Mouse (Mus musculus) olfactory bulb, adult 2 months (tissue): Measurements from ENCODE around the gene Gm6993. TPM values are rescaled to one million over a fixed set of nuclear protein-coding genes. Genes with fewer than 3 reads are reported as not detected.

Experiments
- H3K27ac ChIP-seq: fragments of 200-500 bp; 2 replicates; pipeline ENCODE4 v1.5.1; 2012; ENCODE audit warnings: low read depth, low read length; ENCODE audit not compliant: insufficient read depth
- H3K4me1 ChIP-seq: fragments of 200-500 bp; 2 replicates; pipeline ENCODE4 v1.6.1; 2012; ENCODE audit warnings: low read length; ENCODE audit not compliant: control insufficient read depth, insufficient read depth
- H3K4me3 ChIP-seq: fragments of 200-500 bp; 2 replicates; pipeline ENCODE4 v1.5.1; 2012; ENCODE audit warnings: mild to moderate bottlenecking, low read depth, low read length, moderate library complexity; ENCODE audit not compliant: insufficient read depth
- CTCF ChIP-seq: fragments of 200-500 bp; IDR thresholded peaks from 2 replicates; pipeline ENCODE4 v1.5.1; 2012; ENCODE audit warnings: low read depth, mild to moderate bottlenecking, low read length, moderate library complexity; ENCODE audit not compliant: insufficient read depth
- POLR2A ChIP-seq: fragments of 200-500 bp; IDR thresholded peaks from 2 replicates; pipeline ENCODE4 v1.6.1; 2012; ENCODE audit warnings: mild to moderate bottlenecking, low read depth, low read length, moderate library complexity; ENCODE audit not compliant: insufficient read depth
- WGBS: fragments of 180-500 bp; shearing (Covaris S2); methylation state at CpG from one replicate; pipeline ENCODE4 v1.1.7; 2018; 5-methylcytosine and 5-hydroxymethylcytosine counted together
- polyA plus RNA-seq: library from polyadenylated mRNA; stranded (reverse); fragments of >200 nt; gene quantifications from 2 replicates; pipeline ENCODE4 v1.2.4, GENCODE M21; 2012; ENCODE audit warnings: low replicate concordance; ENCODE audit not compliant: missing spikeins, insufficient read depth, insufficient read length

Gm6993 gene
- polyA plus RNA-seq, 1 experiment = not detected

DNA sequence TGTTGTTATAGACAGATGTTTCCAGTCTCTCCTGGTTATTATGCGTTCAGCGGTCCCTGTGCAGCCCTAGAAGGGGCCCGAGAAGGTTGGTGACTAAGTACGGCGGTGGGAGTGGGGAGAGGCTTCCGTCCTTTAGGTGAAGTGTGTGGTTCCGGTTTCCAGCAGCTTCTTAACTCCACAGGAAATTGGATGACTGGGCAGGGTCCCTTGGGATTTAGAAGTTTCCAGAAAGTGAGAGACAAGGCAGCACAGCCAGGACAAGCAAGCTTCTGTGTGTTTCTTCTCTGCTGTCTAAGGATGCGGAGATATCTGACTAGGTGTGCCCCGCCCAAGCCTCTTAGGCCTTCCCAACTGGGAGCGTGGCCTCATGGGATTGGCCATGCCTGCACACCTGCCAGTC is 34.8 kb downstream of the Gm6993 start:
- TF ChIP-seq CTCF (no peak), POLR2A (no peak)
- Histone ChIP-seq H3K27ac (no peak overlapping the region), H3K4me1 (no peaks in the 10 kb centered on the region), H3K4me3 (no peak overlapping the region)
- 91% methylated on average over 10 of the region's 10 CpGs for WGBS

GRCm38 (mm10) chr12:31278270-31278669 is 37.7 kb downstream of the Gm6993 start:
- WGBS = 93% methylated on average over 11 of the region's 11 CpGs
- H3K4me3 ChIP-seq = no peak overlapping the region
- H3K27ac ChIP-seq = no peak overlapping the region
- no peak for TF ChIP-seq CTCF
- TF ChIP-seq POLR2A = no peak
- no peaks in the 10 kb centered on the region for H3K4me1 ChIP-seq

- TF ChIP-seq POLR2A (no peak), CTCF (no peak)
- 93% methylated on average over 7 of the region's 7 CpGs for WGBS
- no peak overlapping the region for H3K4me3 ChIP-seq
- H3K4me1 ChIP-seq = no peaks in the 10 kb centered on the region
- no peak overlapping the region for H3K27ac ChIP-seq
Observed at GRCm38 (mm10) chr12:31280318-31280717, 39.7 kb downstream of the Gm6993 start.

DNA sequence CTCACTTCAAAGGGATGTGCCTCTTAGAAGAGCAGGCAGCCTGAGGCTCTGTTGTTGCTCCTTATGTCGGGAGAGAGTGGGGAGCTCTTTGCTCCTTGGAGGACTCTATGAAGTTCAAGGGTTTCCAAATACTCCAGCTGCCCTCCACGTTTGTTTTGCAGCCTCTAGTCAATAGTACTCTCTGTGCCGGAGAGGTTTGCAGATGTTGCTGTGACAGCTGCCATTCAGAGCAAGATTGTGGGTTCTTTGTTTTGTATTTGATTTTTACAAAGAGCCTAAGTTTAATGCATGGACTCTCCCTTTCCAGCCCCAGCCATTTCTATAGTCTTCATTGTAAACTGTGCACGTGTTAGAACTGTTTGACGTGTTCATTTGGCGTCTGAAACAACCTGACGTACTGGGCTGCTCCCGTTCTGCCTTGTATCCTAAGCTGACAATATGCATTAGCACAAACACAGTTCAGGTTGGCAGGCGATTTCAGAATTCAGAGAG is 40.6 kb downstream of the Gm6993 start:
- TF ChIP-seq POLR2A = no peak
- no peak for TF ChIP-seq CTCF
- no peaks in the 10 kb centered on the region for H3K4me1 ChIP-seq
- no peak overlapping the region for H3K27ac ChIP-seq
- H3K4me3 ChIP-seq = no peak overlapping the region
- 54% methylated on average over 9 of the region's 9 CpGs for WGBS

DNA sequence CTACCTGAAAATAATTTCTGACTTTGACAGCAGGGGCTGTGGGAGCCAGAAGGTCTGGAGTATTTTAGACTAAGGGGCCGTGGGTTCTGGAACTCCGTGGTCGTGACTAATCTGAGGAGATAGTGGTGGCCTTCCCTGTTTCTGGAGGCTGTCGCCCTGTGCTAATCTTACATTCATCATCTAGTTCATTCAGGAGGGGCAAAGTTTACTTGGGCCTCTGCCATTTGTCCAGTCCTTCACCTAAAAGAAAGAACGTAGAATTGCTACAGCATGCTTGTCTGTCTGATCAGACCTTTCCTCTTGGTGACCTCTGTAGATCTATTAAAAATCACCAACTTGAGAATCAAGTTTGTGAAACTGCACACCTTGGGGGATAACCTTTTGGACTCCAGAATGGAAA is 41.7 kb downstream of the Gm6993 start:
- TF ChIP-seq POLR2A (no peak), CTCF (no peak)
- H3K4me1 ChIP-seq = no peaks in the 10 kb centered on the region
- WGBS = 94% methylated on average over 5 of the region's 5 CpGs
- no peak overlapping the region for H3K27ac ChIP-seq
- H3K4me3 ChIP-seq = no peak overlapping the region

DNA sequence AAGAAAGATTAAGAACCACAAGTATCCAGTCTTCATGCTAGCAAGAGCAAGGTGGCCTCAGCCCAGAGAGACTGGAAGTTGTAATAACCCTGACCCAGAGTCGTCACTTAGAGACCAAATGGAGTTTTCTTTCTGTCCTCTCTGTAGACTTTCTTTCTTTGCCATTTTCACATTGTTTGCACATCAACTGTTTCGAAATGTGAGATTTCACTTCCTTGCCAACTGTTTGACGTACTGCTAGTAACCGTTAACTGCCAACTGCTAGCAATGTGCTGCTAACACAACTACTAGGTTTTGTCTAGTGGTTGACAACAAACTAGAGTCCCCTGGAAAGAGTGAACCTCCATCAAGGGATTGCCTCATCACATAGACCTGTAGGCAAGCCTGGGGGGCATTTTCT is 42.6 kb downstream of the Gm6993 start:
- Histone ChIP-seq H3K4me3 (no peak overlapping the region), H3K4me1 (no peaks in the 10 kb centered on the region), H3K27ac (no peak overlapping the region)
- WGBS = 84% methylated on average over 4 of the region's 4 CpGs
- TF ChIP-seq POLR2A = no peak
- no peak for TF ChIP-seq CTCF

DNA sequence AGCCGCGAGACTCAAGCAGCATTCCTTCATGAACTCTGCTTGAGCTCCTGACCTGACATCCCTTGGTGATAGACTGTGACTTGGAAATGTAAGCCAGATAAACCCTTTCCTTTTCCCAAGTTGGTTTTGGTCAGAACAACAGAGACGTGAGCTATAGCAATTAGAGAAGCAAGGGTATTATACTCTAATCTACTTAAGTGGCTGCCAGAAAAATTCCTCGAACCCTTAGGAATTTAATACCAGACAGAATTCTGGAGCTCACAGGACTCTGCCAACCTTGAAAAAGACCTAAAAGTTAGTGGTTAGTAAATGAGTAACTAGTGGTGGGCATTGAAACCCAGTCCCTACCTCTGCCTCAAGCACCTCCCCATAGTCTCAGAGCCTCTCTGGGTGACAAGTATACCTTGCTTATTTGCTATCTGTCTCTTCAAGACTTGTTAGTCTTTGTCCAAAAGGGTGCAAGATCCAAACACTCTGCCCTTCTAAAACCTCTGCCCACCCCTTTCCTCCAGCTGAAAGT is 43.1 kb downstream of the Gm6993 start:
- Histone ChIP-seq H3K27ac (no peak overlapping the region), H3K4me1 (no peaks in the 10 kb centered on the region), H3K4me3 (no peak overlapping the region)
- no peak for TF ChIP-seq POLR2A
- no peak for TF ChIP-seq CTCF
- 75% methylated on average over 4 of the region's 4 CpGs for WGBS

DNA sequence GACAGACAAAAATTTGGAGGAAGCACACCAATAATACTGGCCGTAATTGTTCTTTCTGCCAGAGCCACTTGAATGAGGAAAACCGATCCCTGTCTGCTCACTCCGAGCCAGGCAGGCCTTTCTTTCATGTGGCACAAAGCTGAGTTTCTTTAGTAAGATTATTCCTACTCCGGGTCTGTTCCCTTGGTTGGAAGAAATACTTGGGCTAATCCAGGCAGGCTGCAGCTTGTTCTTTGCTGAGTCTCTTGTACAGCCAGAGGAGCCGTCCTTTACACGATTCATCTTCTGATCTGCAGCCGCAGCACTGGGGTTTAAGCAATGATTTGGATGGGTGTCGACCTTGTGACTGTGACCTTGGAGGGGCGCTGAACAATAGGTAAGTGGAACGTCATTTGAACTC is 48.5 kb downstream of the Gm6993 start:
- TF ChIP-seq CTCF (no peak), POLR2A (no peak)
- WGBS = 79% methylated on average over 10 of the region's 10 CpGs
- Histone ChIP-seq H3K27ac (no peak overlapping the region), H3K4me1 (no peaks in the 10 kb centered on the region), H3K4me3 (no peak overlapping the region)

Other genes with a start within 250 kb of the Gm6993 start
- gene Fam110c, start 166.9 kb upstream of the Gm6993 start, polyA plus RNA-seq = not detected in 2 replicates
- not detected in 2 replicates for gene Lamb1, start 24.5 kb downstream of the Gm6993 start, polyA plus RNA-seq
- not detected in 2 replicates for gene Dld, start 110.7 kb downstream of the Gm6993 start, polyA plus RNA-seq
- gene Slc26a3, start 150.1 kb downstream of the Gm6993 start, polyA plus RNA-seq = not detected in 2 replicates